Mouse (Mus musculus) neural tube, embryonic 12.5 days (tissue): Measurements from ENCODE around the gene Arnt. TPM values are rescaled to one million over a fixed set of nuclear protein-coding genes. Genes with fewer than 3 reads are reported as not detected.

ENCODE experiments used
- ATAC-seq: fragments of 200-750 bp; cut with Nextera tagmentation; 2 replicates; pipeline ENCODE4 v1.8.0; 2017; ENCODE audit warnings: low read depth, mild to moderate bottlenecking, moderate TSS enrichment, moderate library complexity; ENCODE audit not compliant: low FRiP score
- H3K27ac ChIP-seq: fragments of 300-500 bp; sonication (generic); 2 replicates; pipeline ENCODE4 v1.5.1; 2016
- H3K27me3 ChIP-seq: fragments of 300-500 bp; sonication (generic); replicated peaks from 2 replicates; pipeline ENCODE4 v1.6.1; 2016; ENCODE audit warnings: mild to moderate bottlenecking
- H3K36me3 ChIP-seq: fragments of 300-500 bp; sonication (generic); 2 replicates; pipeline ENCODE4 v1.6.1; 2016; ENCODE audit warnings: mild to moderate bottlenecking
- H3K4me1 ChIP-seq: fragments of 300-500 bp; sonication (generic); 2 replicates; pipeline ENCODE4 v1.6.1; 2016
- H3K4me2 ChIP-seq: fragments of 300-500 bp; sonication (generic); replicated peaks from 2 replicates; pipeline ENCODE4 v1.6.1; 2016; ENCODE audit warnings: mild to moderate bottlenecking
- H3K4me3 ChIP-seq: fragments of 300-500 bp; sonication (generic); 2 replicates; pipeline ENCODE4 v1.5.1; 2016
- H3K9ac ChIP-seq: fragments of 300-500 bp; sonication (generic); 2 replicates; pipeline ENCODE4 v1.6.1; 2016; ENCODE audit warnings: mild to moderate bottlenecking
- H3K9me3 ChIP-seq: fragments of 300-500 bp; sonication (generic); 2 replicates; pipeline ENCODE4 v1.6.1; 2016; ENCODE audit warnings: mild to moderate bottlenecking
- WGBS: fragments of 180-500 bp; shearing (Covaris S2); methylation state at CpG from one replicate; pipeline ENCODE4 v1.1.7; 2016; 5-methylcytosine and 5-hydroxymethylcytosine counted together
- polyA plus RNA-seq: library from polyadenylated mRNA; unstranded; fragments of >200 nt; fragmentation: Nextera tagmentation; extraction: Ambion mirVana; gene quantifications from 2 replicates; pipeline ENCODE4 v1.2.1, GENCODE M21; 2016

Gene Arnt
- polyA plus RNA-seq, 1 experiment from 2014 or later, result 33.2 TPM

DNA sequence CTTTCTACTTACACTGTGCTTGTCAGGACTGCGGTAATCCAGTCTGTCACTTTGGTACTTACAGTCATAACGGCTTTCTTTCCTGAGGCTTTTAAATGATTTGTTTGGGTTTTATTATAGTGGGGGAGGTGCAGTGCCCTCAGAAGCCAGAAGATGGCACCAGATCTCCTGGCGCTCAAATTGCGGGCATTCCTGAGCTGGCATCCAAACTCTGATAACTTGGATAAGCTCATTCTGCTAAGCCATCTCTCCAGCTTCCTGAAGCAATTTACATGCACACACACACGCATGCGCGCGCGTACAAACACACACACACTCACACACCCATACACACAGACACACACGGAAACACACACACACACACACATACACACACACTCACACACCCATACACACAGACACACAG lies 83.3 kb downstream of the Arnt start:
- H3K4me3 ChIP-seq, result no peak overlapping the region
- no peaks in the 10 kb centered on the region for H3K36me3 ChIP-seq
- no peaks in the 10 kb centered on the region for H3K4me1 ChIP-seq
- H3K27ac ChIP-seq, result no peak overlapping the region
- no peaks in the 10 kb centered on the region for H3K27me3 ChIP-seq
- ATAC-seq, result no peak
- H3K9me3 ChIP-seq, result no peaks in the 10 kb centered on the region
- H3K4me2 ChIP-seq, result no peak overlapping the region
- 33% methylated on average over 10 of the region's 10 CpGs for WGBS
- no peak overlapping the region for H3K9ac ChIP-seq

DNA sequence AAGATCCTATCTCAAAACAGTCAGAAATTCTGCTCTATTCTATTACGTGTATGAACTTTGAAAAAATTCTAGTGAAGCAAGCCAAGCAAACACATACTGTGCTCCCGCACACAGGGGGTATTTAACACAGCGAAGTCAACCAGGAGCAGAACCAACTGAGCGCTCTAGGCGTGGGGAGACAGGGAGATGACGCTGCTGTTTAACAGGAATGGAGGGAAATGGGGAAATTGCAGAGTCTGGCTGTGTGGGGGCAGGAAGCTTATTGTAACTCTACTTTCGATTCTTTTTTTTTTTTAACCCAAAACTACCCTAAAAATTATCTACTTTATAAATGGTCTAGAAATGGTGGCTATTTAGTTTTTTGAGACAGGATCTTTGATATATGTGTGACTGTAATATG lies 84.7 kb downstream of the Arnt start:
- Histone ChIP-seq H3K36me3 (no peaks in the 10 kb centered on the region), H3K4me1 (no peaks in the 10 kb centered on the region), H3K4me3 (no peak overlapping the region), H3K27me3 (no peaks in the 10 kb centered on the region), H3K9ac (no peak overlapping the region), H3K9me3 (no peaks in the 10 kb centered on the region), H3K27ac (no peak overlapping the region), H3K4me2 (no peak overlapping the region)
- WGBS, result 87% methylated on average over 7 of the region's 7 CpGs
- no peak for ATAC-seq

DNA sequence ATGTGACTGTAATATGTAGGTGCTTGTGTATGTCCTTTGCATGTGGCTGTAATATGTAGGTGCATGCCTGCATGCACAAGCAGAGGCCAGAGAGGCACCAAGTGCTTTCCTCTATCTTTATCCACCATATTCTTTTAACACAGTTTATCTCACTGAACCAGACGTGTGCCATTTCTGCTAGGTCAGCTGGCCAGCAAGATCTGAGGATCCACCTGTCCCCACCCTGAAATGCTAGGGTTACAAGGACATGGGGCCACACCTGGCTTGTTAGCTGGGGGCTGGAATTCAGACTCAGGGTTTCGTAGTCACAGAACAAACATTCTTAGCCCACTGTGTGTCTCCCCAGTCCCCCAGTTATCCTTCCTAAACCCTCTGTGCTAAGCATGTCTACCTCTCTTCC lies 85.1 kb downstream of the Arnt start:
- Histone ChIP-seq H3K9me3 (no peaks in the 10 kb centered on the region), H3K36me3 (no peaks in the 10 kb centered on the region), H3K9ac (no peak overlapping the region), H3K27ac (no peak overlapping the region), H3K4me1 (no peaks in the 10 kb centered on the region), H3K4me2 (no peak overlapping the region), H3K27me3 (no peaks in the 10 kb centered on the region), H3K4me3 (no peak overlapping the region)
- 91% methylated on average over 2 of the region's 2 CpGs for WGBS
- ATAC-seq, result no peak

- Histone ChIP-seq H3K9me3 (no peaks in the 10 kb centered on the region), H3K4me1 (no peaks in the 10 kb centered on the region), H3K4me2 (no peak overlapping the region), H3K9ac (no peak overlapping the region), H3K27ac (no peak overlapping the region), H3K27me3 (no peaks in the 10 kb centered on the region), H3K36me3 (no peaks in the 10 kb centered on the region), H3K4me3 (no peak overlapping the region)
- no peak for ATAC-seq
- 86% methylated on average over 3 of the region's 3 CpGs for WGBS
These were observed 85.9 kb downstream of the Arnt start for GRCm38 (mm10) chr3:95520100-95520499.

DNA sequence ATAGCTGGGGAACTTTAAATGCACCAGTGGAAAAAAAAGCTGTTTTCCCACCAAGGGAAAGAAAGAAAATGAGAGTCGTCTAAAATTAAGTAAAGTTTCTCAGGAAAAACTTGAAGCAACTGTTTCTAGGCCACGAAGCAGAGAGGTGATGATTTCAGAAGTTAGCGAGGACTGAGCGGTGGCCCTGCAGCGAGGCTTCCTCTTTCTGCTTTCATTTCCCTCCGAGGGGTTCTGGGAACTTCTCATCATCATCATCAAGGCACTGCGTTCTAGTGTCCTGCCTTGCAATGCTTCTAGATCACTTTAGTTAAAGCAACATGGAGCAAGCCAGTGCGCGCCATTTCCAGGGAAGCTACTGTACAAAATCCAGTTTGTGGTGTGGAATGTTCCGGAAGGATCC lies 87.0 kb downstream of the Arnt start:
- H3K27me3 ChIP-seq, result no peaks in the 10 kb centered on the region
- no peak overlapping the region for H3K4me3 ChIP-seq
- H3K36me3 ChIP-seq, result no peaks in the 10 kb centered on the region
- no peaks in the 10 kb centered on the region for H3K9me3 ChIP-seq
- ATAC-seq, result no peak
- no peak overlapping the region for H3K27ac ChIP-seq
- H3K4me2 ChIP-seq, result no peak overlapping the region
- no peak overlapping the region for H3K9ac ChIP-seq
- no peaks in the 10 kb centered on the region for H3K4me1 ChIP-seq
- WGBS, result 89% methylated on average over 10 of the region's 10 CpGs

DNA sequence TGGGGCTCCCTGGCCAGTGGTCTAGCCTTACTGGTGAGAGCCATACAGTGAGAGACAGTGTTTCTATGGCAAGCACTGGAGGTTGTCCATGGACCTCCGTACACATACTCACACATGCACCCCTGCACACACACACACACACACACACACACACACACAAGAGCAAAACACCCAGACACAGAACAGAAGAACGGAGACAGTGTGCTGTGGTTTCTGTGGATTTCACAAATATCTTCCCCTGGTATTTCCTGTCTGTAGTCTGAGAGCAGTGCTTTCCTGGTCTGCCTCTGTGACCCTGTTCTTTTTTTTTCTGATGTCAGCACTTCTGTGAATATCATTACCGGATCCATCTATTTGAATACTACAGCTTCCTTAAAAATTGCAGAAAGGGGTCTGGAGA lies 89.5 kb downstream of the Arnt start:
- Histone ChIP-seq H3K4me3 (no peak overlapping the region), H3K4me1 (no peaks in the 10 kb centered on the region), H3K36me3 (no peaks in the 10 kb centered on the region), H3K9me3 (no peaks in the 10 kb centered on the region), H3K4me2 (no peak overlapping the region), H3K27me3 (no peaks in the 10 kb centered on the region), H3K9ac (no peak overlapping the region), H3K27ac (no peak overlapping the region)
- no peak for ATAC-seq
- WGBS, result 81% methylated on average over 3 of the region's 3 CpGs

- H3K9me3 ChIP-seq, result no peaks in the 10 kb centered on the region
- H3K9ac ChIP-seq, result no peak overlapping the region
- ATAC-seq, result no peak
- no peak overlapping the region for H3K4me3 ChIP-seq
- no peak overlapping the region for H3K27ac ChIP-seq
- H3K4me2 ChIP-seq, result no peak overlapping the region
- no peaks in the 10 kb centered on the region for H3K4me1 ChIP-seq
- no peaks in the 10 kb centered on the region for H3K36me3 ChIP-seq
- 78% methylated on average over 2 of the region's 2 CpGs for WGBS
- H3K27me3 ChIP-seq, result no peaks in the 10 kb centered on the region
These were observed 90.5 kb downstream of the Arnt start for GRCm38 (mm10) chr3:95524673-95525072.

DNA sequence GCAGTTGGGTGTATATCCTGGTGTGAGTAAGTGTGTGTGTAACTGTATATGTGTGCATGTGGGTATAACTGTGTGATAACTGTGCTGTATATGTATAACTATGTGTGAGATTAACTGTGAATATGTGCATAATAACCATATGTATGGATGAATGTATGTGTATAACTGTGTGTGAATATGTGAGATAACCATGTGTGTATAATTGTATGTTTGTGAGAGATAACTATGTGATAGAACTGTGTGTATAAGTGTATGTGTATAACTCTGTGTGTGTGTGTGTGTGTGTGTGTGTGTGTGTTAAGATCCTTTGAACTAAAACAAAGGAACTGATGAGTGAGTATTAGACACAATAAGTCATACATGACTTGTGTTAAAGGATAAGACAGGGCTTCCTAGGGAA lies 91.9 kb downstream of the Arnt start:
- H3K4me2 ChIP-seq, result no peak overlapping the region
- H3K36me3 ChIP-seq, result no peaks in the 10 kb centered on the region
- H3K27me3 ChIP-seq, result no peaks in the 10 kb centered on the region
- no peak overlapping the region for H3K4me3 ChIP-seq
- no peak overlapping the region for H3K9ac ChIP-seq
- no peaks in the 10 kb centered on the region for H3K4me1 ChIP-seq
- no peak for ATAC-seq
- no peaks in the 10 kb centered on the region for H3K9me3 ChIP-seq
- H3K27ac ChIP-seq, result no peak overlapping the region

- H3K9ac ChIP-seq, result no peak within 1 kb of the TSS
- no peaks in the 10 kb centered on the region for H3K4me1 ChIP-seq
- 92% methylated on average over 8 of the region's 8 CpGs for WGBS
- no peaks in the 10 kb centered on the region for H3K9me3 ChIP-seq
- no peak for ATAC-seq
- no peaks in the 10 kb centered on the region for H3K27me3 ChIP-seq
- H3K27ac ChIP-seq, result no peak within 1 kb of the TSS
- no peak within 1 kb of the TSS for H3K4me3 ChIP-seq
- no peak within 1 kb of the TSS for H3K4me2 ChIP-seq
- H3K36me3 ChIP-seq, result no peaks in the 10 kb centered on the region
These were observed 92.5 kb downstream of the Arnt start, which contains the start of gene Ctss for GRCm38 (mm10) chr3:95526622-95527211. TSS of gene Ctss (plus strand) at chr3:95526786.

DNA sequence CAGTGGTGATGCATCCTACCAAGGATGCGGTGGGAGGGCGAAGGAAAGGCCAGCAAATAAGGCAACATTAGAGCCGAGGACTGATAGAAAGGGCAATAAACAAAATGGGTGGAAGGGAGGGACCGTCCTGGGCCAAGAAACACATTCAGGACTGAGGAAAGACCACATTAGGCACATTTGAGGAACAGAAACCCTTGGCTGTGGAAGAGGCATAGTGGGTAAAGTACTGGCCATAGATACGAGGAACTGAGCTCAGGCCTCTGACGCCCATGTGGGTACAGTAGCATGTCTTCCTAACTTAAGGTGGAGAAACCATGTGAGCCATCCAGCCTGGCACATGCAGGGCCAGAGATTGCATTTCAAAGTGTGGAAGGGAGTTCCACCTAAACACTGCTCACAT lies 95.6 kb downstream of the Arnt start:
- no peak for ATAC-seq
- H3K4me3 ChIP-seq, result no peak overlapping the region
- H3K27ac ChIP-seq, result no peak overlapping the region
- no peak overlapping the region for H3K4me2 ChIP-seq
- no peaks in the 10 kb centered on the region for H3K4me1 ChIP-seq
- no peaks in the 10 kb centered on the region for H3K9me3 ChIP-seq
- H3K9ac ChIP-seq, result no peak overlapping the region
- WGBS, result 90% methylated on average over 6 of the region's 6 CpGs
- no peaks in the 10 kb centered on the region for H3K27me3 ChIP-seq
- H3K36me3 ChIP-seq, result no peaks in the 10 kb centered on the region

DNA sequence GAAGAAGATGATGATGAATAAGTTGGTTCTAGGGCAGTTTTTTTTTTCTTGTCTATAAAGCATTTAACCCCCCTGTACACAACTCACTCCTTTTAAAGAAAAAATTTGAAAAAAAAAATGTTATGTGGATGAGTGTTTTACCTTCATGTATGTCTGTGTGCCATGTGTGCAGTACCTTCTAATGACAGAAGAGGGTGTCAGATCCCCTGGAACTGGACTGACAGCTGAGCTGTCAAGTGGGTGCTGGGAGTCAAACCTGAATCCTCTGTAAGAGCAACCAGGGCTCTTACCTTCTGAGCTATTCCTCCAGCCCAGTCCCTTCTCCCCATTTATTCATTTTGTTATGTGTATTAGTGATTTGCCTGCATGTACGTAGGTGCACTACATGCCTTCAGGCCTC lies 96.8 kb downstream of the Arnt start:
- H3K9me3 ChIP-seq, result no peaks in the 10 kb centered on the region
- no peak overlapping the region for H3K27ac ChIP-seq
- no peak overlapping the region for H3K4me3 ChIP-seq
- no peaks in the 10 kb centered on the region for H3K27me3 ChIP-seq
- H3K4me1 ChIP-seq, result no peaks in the 10 kb centered on the region
- no peak overlapping the region for H3K4me2 ChIP-seq
- WGBS, result 91% methylated on average over 1 of the region's 1 CpGs
- H3K36me3 ChIP-seq, result no peaks in the 10 kb centered on the region
- H3K9ac ChIP-seq, result no peak overlapping the region
- ATAC-seq, result no peak

GRCm38 (mm10) chr3:95533364-95533763 lies 99.2 kb downstream of the Arnt start:
- ATAC-seq, result no peak
- 89% methylated on average over 5 of the region's 5 CpGs for WGBS
- no peaks in the 10 kb centered on the region for H3K27me3 ChIP-seq

DNA sequence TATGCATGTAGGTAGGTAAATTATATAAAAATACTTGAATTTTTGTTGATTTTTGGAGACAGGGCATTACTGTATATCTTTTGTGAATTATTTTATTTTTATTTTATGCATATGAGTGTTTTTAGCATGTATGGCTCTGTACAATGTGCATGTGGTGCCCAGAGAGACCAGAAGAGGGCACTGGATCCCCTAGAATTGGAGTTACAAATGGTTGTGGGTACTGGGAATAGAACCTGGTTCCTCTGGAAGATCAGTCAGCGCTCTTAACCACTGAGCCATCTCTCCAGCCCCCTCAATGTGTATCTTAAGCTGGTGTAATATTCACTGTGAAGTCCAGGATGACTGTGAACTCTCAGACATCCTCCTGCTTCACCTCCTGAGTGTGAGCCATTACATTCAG lies 100.7 kb downstream of the Arnt start:
- Histone ChIP-seq H3K36me3 (no peaks in the 10 kb centered on the region), H3K9me3 (no peaks in the 10 kb centered on the region), H3K27me3 (no peaks in the 10 kb centered on the region), H3K4me2 (no peak overlapping the region), H3K4me1 (no peaks in the 10 kb centered on the region), H3K4me3 (no peak overlapping the region), H3K9ac (no peak overlapping the region), H3K27ac (no peak overlapping the region)
- ATAC-seq, result no peak
- WGBS, result 86% methylated on average over 1 of the region's 1 CpGs

More at GRCm38 (mm10) chr3:95533364-95533763, 99.2 kb downstream of the Arnt start:
- no peak overlapping the region for H3K4me2 ChIP-seq
- no peak overlapping the region for H3K27ac ChIP-seq
- H3K4me1 ChIP-seq, result no peaks in the 10 kb centered on the region
- H3K36me3 ChIP-seq, result no peaks in the 10 kb centered on the region
- no peaks in the 10 kb centered on the region for H3K9me3 ChIP-seq
- no peak overlapping the region for H3K9ac ChIP-seq
- no peak overlapping the region for H3K4me3 ChIP-seq
